Mouse (Mus musculus) heart, postnatal 14 days (tissue): ENCODE data around the gene Bcar1. TPM values are rescaled to one million over a fixed set of nuclear protein-coding genes. Genes with fewer than 3 reads are reported as not detected.

Experiments used
- DNase-seq, 2 experiments: peaks; one replicate each; pipeline ENCODE4 v3.0.0; 2021 to 2022
- intact Hi-C: fragments of 180-260 bp; cut with DNase I; formaldehyde crosslinking; loops from one replicate; pipeline ENCODE4 v1.15.1; 2025
- long read RNA-seq, 2 experiments: library from polyadenylated mRNA; stranded (forward); transcript quantifications; one replicate each; pipeline ENCODE4 v2.0.0; 2021
- total RNA-seq, 2 experiments: library from RNA; stranded (reverse); gene quantifications; 2 replicates each; pipeline ENCODE4 v1.2.3; 2021

The Bcar1 gene
- 10 to 100 TPM; 27.1 to 35.7 TPM for total RNA-seq
- long read RNA-seq, experiment 1, transcript Bcar1-201 (7 exons, 3,142 nt): major isoform, 32 of 61 reads
- long read RNA-seq, experiment 1, transcript Bcar1-203 (7 exons, 3,116 nt): minor isoform, 10 of 61 reads
- long read RNA-seq, experiment 1, partial matches to known transcripts: 14 of 61 reads
- long read RNA-seq, experiment 1, other reads (novel, unspliced or antisense): 4 of 61 reads
- long read RNA-seq, experiment 2, transcript Bcar1-201 (7 exons, 3,142 nt): major isoform, 27 of 54 reads
- long read RNA-seq, experiment 2, transcript Bcar1-203 (7 exons, 3,116 nt): minor isoform, 9 of 54 reads
- long read RNA-seq, experiment 2, partial matches to known transcripts: 13 of 54 reads
- long read RNA-seq, experiment 2, other reads (novel, unspliced or antisense): 4 of 54 reads

DNA sequence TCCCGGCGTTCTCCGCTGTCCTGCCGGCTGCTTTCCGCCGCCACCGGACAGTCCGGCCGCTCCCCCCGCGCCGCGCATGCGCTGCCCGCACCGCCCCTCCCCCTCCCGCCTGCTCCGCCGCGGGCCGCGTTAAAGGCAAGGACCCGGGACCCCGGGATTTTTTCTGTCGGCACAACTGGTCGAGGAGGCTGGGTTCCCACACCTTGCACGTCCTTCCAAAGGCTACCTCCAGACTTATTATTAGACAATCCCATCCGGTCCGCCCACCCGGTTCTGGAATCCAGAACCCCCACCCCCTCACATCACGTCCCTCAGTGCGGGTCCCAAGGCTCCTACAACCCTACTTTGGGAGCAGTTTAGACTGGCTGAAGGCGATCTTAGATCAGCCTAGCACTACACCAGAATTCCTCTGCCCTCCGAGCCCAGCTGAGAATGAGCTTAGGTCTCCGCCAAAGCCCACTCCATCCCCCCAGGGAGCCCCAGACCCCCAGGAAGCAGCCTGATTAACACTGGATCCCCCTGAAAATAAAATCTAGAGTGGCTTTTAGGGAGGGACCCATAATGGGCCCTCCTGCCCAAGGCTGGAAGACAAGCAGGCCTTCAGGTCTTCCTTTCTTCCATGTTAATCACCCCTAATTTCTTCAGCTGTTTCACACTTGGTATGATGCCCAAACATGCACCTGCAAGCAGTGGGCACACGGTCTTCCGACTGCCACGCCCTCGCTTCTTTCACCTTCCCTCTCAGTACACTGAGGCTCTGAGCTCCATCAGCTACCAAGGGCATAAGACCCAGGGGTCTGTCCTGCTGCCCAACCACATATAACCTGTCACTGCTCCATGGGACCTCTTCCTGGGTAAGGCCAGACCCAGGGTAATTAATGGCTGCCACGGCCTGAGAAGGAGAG, at the start of gene Bcar1:
TSS of gene Bcar1 (minus strand) at position 18 of the 905 bp plus-strand sequence.
- intact Hi-C loops: no loop called here
- DNase-seq: peak; percentile 92

DNA sequence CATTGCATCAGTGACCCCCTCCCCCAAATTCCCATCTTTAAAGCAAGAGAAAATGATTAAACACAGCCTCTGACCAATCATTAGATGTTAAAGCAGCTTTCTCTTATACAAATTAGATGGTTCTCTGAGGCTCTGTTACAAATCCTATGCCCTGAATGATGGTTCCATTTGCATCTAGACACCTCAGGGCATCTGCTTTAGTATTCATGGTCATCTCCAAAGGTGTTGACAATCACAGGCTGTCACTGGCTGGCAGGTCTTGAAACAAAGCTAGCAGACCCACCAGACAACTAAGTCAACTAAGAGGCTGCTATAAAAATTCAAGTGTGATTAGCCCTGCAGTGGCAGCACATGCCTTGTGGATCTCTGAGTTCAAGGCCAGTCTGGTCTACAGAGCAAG, 46.0 kb upstream of the Bcar1 start:
- DNase-seq: no peak
- intact Hi-C loops: loop anchor here (5.0 kb wide), 1 partner anchor 33 kb away; no protein-coding TSS in a partner anchor

DNA sequence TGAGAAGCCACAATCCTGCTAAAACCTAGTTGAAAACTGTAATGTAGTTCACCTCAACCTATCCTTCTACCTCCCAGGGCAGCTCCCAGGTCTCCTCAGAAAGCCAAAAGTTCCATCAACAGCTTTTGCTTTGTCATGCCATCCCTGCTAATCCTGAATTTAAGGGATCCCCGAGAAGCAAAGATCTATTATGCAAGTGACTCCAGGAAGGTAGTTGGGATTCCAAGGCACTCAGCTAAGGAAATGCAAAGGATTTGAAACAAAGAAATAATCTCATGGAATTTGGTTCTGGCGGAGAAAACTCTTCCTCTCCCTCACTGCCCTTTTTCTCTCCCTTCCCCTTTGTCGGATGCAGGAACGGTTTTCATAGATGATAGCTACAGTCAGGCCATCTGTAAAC, 45.6 kb upstream of the Bcar1 start:
- DNase-seq: no peak
- intact Hi-C loops: loop anchor here (5.0 kb wide), 1 partner anchor 33 kb away; no protein-coding TSS in a partner anchor

DNA sequence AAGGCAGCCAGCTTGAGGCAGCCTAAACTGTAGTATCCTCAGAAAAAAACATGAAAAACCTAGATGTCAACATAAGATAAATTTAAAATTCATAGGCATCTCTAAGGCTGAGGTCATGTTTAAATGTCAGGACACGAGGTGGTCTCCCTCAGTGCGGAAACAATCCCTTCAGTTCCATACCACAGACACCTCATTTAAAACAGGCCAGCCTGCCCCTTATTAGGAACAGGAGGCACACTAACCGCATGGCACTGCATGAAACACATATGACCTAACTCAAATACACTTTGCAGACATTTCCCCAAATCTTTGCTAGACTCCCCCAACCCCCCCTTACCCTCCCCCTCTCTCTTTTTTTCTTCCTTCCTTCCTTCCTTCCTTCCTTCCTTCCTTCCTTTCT, 44.9 kb upstream of the Bcar1 start:
- intact Hi-C loops: loop anchor here (5.0 kb wide), 1 partner anchor 34 kb away; no protein-coding TSS in a partner anchor
- no peak for DNase-seq

- intact Hi-C loops: loop anchor here (5.0 kb wide), 1 partner anchor 34 kb away; no protein-coding TSS in a partner anchor
- DNase-seq: no peak
Measured at GRCm38 (mm10) chr8:111788085-111788484, 44.5 kb upstream of the Bcar1 start.

DNA sequence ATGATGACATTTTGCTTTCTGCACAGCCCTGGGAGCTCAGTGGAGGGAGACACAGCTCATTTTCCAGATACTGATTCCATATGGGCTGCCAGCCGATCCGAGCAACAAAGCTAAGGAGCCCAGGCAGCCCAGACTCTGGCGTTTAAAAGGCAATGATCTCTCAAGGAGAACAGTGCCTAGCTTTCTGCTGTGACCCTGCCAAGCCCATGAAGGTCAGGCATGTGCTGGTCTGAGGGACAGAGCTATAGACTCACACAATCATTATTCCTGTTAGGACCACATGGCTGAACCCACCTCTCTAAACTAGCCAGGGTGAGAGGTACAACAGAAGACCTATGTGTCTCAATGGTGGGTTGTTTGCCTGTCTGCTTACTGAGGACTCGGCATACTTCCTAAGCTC, 44.1 kb upstream of the Bcar1 start:
- DNase-seq: no peak
- intact Hi-C loops: loop anchor here (5.0 kb wide), 1 partner anchor 35 kb away; no protein-coding TSS in a partner anchor

DNA sequence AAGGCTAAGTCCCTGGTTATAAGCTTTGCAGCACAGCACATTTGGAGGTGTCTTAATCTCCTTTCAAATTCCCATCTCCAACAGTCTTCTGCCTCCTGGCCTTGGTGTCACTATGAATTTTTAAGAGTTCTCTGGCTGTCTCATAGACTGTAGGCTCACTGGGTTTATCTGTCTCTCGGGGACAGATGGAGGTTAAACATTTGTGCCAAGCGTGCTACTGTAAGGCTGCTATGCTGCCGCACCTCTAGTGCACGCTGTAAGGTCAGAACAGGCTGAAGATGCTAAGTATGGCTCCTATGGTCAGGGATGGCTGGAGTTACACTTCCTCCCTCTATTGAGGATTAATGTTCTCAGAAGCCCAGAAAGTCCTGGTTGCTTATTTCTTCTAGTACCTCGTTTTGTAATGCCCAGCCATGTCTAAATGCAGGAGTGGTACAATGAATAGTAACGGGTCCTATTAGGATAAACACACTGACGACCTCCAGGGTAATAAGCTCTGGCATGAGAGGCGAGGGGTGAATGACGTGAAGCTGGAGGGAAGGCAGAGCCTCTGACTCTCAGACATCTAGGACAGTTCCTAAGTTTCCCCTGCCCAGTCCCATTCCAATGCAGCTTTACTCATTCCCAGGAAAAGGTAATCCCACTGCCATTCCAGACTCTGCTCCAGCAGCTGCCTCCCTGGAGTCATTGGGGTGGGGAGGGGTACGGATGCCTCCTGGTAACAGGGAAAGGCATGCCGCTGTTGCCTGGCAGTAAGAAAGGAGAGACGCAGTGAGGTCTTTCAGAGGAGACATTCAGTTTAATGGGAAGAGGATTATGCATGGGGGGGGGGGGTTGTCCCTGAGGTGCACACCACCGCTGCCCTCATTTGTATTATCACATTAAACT, 43.3 kb upstream of the Bcar1 start:
- intact Hi-C loops: loop anchor here (5.0 kb wide), 1 partner anchor 35 kb away; no protein-coding TSS in a partner anchor
- no peak for DNase-seq

DNA sequence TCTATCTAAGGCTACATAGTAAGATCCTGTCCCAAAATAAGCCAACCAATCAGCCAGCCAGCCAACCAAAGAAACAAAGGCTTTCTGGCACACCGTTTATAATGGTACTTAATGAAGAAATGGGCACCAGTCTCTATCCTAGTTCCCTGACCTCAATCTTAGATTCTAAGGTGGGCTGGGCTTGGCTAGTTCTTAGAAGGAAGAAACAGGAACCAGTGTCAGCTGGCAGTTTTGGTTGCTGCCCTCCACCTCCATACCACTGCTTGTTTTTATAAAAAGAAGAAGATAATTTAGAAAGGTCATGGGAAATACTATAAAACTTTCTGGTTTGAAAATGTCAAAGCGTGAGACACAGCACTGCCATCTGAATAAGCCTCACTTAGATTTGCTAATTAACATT, 42.5 kb upstream of the Bcar1 start:
- DNase-seq: no peak
- intact Hi-C loops: loop anchor here (5.0 kb wide), 1 partner anchor 36 kb away; no protein-coding TSS in a partner anchor

DNA sequence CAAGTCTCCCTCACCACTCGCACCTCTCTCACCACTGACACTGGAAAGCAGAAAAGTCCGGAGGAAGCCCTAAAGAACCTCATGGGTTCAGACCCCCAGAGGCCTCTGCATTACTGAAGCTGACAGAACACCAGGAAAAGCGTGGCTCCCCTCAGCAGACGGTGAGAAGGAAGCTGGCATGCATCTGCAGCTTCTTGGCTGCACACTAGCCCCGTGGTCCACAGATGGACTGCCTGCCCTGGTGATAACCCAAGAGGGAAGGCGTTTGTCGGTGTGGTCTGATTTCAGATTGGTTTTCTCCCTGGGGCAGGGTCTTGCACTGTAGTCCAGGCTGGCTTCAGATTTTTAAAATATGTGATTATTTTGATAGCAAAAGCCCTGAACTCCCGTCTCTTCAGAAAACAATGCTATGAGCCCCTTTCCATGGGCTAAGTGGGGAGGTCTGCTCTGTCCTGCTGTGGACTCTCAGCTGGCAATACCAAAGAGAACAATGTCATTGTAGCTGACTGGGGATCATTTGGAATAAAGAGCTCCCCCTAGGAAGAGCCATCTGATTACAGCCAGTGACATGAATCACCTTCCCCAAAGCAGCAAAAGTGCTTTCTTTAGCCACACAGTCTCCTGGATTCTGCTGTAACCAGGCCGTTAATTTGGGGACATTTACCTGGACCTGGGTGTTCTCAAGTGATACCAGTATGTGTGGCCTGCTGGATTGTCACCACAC, 39.2 kb upstream of the Bcar1 start:
- no peak for DNase-seq
- intact Hi-C loops: no loop called here

- DNase-seq: no peak
- intact Hi-C loops: no loop called here
Measured at GRCm38 (mm10) chr8:111782161-111782560, 38.6 kb upstream of the Bcar1 start.

GRCm38 (mm10) chr8:111780697-111781424, 37.3 kb upstream of the Bcar1 start:
- intact Hi-C loops: no loop called here
- DNase-seq: no peak

GRCm38 (mm10) chr8:111779690-111780089, 36.1 kb upstream of the Bcar1 start:
- no peak for DNase-seq
- intact Hi-C loops: loop anchor here (5.0 kb wide), 1 partner anchor 33 kb away; no protein-coding TSS in a partner anchor

DNA sequence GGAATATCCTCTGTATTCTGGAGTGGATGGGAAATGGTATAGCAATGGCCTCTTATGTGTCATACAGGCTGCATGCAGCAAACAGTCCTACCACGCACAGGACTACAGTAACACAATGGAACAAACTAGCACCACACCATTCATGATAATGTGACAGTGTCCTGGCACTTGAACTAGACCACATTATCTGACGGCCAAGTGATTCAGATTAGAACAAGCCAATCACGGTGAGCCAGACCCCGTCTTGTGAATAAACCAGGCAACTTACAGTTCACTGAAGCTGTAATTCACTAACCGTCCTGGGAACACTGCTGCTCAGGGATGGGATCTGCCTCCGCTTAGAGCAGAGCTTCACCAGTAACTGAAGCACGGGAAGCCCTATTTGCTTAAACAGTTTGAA, 35.2 kb upstream of the Bcar1 start:
- DNase-seq: no peak
- intact Hi-C loops: loop anchor here (5.0 kb wide), 1 partner anchor 34 kb away; no protein-coding TSS in a partner anchor

DNA sequence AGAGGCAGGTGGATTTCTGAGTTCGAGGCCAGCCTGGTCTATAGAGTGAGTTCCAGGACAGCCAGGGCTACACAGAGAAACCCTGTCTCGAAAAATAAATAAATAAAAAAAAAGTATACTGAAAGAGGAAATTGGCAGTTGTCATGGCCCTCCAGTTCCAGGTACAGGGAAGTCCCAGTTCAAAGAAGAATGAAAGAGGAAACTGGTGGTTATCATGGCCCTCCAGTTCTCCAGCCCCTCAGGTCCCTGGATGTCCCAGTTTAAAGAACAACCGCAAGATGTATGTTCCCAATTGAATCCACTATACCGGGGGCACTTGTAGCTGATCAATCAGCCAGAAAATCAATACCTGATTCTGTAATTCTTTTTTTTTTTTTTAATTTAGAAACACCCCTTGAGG, 32.9 kb upstream of the Bcar1 start:
- intact Hi-C loops: loop anchor here (5.0 kb wide), 1 partner anchor 36 kb away; no protein-coding TSS in a partner anchor
- DNase-seq: no peak

- no peak for DNase-seq
- intact Hi-C loops: loop anchor here (5.0 kb wide), 1 partner anchor 37 kb away; no protein-coding TSS in a partner anchor
Measured at GRCm38 (mm10) chr8:111775766-111776165, 32.2 kb upstream of the Bcar1 start.

GRCm38 (mm10) chr8:111773476-111773875, 29.9 kb upstream of the Bcar1 start:
- no peak for DNase-seq
- intact Hi-C loops: no loop called here

DNA sequence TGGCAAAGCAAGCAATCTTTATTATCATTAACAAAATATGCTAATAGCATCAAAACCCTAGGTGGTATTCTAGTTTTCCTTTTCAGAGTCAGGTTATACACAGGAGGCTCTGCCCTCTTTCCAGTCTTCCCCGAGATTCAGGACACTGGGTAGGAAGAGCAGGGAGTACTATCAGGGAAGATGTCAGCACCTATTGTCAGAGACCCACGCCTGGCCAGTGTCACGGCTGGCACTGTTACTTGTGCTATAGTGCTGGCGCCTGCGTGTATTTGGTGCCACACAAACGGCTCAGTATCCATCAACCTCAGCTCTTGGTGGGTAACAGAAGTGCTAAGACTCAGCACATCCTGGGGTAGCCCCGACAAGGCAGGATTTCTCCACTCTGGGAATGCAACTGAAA, 29.4 kb upstream of the Bcar1 start:
- DNase-seq: no peak
- intact Hi-C loops: no loop called here

- intact Hi-C loops: no loop called here
- DNase-seq: peak in 1 of 2 experiments; percentile 26
Measured at GRCm38 (mm10) chr8:111772083-111772482, 28.5 kb upstream of the Bcar1 start.
